Mouse (Mus musculus): Measurements from ENCODE around the gene Myh14.

- TF ChIP-seq CTCF (IDR thresholded peaks at IDR 0.05; ENCODE audit: low read depth, low read length) (no peak), EP300 (IDR thresholded peaks at IDR 0.05; ENCODE audit: insufficient read depth, low read depth, low read length) (no peak), POLR2A (IDR thresholded peaks at IDR 0.05; ENCODE audit: insufficient read depth, low read length) (no peak)
Measured at GRCm38 (mm10) chr7:44662168-44662567, 8.5 kb downstream of the Myh14 start.

All from ES-Bruce4 (cell line).